Mouse (Mus musculus) left cerebral cortex, postnatal 36 days (tissue): Measurements from ENCODE around the gene Gm28035. TPM values are rescaled to one million over a fixed set of nuclear protein-coding genes. Genes with fewer than 3 reads are reported as not detected.

Experiments
- DNase-seq, 2 experiments: peaks; one replicate each; pipeline ENCODE4 v3.0.0; 2021 to 2022; ENCODE audit warnings: low spot score in 2 of 2, mixed read lengths in 1 of 2
- intact Hi-C: fragments of 180-260 bp; cut with DNase I; formaldehyde crosslinking; loops from one replicate; pipeline ENCODE4 v1.15.1; 2025
- total RNA-seq, 2 experiments: library from RNA; stranded (reverse); gene quantifications; 2 replicates each; pipeline ENCODE4 v1.2.3; 2021

The Gm28035 gene
- total RNA-seq, 2 experiments from 2014 or later = 7.8 to 13.6 TPM

DNA sequence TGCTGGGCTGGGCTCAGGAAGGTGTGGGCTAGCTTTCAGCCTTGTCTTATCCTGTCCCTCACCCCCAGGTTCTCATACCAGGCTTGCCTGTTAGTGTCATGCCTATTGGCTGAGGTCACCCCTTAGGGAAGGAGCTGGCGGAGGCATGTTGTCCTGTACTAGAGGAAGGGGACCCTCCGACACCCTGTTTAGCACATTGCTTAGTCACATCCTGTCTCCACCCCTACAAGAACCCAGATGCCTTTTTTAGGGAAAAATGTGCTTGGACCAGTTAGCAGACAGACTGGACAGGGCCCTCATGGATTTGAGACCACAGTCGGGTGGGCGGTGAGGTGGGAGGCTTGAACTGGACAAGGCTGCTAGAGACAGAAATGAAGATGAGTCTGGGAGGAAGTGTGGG is 18.2 kb downstream of the Gm28035 start:
- DNase-seq = no peak
- intact Hi-C loops = no loop called here

DNA sequence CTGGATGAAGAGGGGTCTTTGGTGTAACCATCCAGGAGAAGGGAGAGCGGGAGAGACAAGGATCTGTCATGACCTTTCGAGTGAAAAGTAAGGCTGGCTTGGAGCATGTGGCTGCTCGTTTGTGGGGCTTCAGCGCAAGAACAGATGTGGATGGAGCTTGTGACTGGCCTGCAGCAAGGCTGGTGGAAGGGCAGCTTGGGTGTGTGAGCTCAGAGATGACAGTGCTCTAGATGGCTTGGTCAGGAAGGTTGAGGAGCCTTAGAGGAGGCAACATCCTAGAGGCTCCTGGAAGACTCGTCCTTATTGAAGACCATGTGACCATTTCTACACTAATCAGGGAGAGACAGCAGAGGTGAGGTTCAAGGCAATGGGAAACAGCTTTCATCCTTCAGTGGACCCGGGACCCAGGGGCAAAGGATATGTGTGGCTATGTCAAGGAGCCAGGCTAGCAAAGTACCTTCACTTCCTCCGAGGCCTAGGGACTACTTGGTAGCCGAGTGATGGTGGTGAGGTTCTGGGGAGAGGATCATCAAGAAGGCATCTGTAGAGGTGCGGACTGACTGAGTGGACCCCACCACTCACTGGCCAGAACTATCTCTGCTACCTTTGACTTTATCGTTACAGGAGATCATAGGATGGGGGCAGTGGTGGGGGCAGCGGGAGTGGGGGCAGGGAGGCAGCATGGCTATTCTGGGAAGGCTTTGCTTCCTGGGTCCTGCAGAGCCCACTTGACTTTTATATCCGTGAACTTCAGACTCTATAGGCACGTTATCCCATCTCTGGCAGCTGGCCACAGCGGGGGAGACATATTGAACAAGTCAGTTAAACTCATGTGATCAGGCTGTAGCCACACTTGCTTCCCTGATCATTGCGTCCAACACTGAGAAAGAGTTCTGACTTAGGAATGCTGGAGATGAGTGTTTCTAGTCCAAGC is 19.0 kb downstream of the Gm28035 start:
- DNase-seq = no peak
- intact Hi-C loops = no loop called here

DNA sequence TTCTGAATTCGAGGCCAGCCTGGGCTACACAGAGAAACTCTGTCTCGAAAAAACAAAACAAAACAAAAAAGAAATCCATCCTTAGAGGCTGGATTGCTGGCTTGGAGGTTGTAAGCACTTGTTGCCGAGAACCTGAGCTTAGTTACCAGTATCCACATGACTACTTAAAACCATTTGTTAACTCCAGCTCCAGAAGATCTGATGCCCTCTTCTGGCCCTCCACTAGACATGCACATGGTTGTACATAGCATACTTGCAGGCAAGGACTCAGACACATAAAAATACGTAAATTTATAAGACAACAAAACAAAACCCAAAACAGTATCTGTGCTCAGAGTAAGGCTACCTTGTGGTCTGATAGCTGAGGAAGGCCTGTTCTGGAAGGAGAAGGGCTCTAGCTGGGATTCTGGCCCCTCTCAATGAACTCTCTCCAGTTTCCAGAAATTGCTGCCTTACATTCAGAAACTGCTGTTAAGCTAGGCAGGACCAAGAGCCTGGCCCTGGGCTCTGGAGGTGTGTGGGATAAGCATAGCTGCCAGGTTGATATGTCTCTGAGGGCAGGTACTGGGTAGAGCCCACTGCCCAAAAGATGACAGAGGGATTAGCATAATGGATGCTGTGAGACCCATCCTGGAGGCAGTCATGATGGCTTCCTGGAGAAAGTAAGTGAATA is 20.8 kb downstream of the Gm28035 start:
- no peak for DNase-seq
- intact Hi-C loops = no loop called here

DNA sequence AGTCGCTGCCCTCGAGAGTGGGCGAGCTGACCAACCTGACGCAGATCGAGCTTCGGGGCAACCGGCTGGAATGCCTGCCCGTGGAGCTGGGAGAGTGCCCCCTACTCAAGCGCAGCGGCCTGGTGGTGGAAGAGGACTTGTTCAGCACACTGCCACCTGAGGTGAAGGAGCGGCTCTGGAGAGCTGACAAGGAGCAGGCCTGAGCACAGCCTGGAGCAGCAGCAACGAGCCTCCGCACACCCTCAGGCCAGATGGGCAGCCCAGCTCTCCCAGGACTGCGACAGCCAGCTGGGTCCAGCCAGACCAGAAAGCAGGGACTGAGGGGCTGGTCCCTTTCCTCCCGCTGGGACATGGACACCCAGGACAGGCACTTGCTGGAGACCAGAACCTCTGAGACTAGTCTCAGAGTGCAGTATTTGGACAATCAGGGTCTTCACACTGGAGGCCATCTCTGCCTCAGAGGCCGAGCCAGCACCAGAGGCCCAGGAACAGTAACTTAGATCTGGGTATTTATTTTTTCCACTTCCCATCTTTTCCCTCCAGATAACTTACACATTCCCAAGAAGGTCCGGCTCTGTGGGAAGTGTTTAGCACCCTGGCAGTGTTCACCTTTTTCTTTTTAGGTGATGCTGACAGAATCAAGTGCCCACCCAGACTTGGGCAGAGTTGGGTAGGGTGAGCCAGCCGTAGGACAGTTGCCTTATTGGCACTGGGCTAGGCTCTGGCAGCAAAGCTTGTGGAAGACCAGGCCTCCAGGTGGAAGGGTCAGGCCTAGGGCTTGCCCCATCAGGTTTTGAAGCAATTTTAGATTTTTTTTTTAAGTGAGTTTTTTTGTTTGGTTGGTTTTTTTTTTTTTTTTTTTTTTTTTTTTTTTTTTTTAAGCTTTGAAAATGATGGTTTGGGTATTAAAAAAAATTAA is 21.8 kb downstream of the Gm28035 start:
- intact Hi-C loops = no loop called here
- no peak for DNase-seq

DNA sequence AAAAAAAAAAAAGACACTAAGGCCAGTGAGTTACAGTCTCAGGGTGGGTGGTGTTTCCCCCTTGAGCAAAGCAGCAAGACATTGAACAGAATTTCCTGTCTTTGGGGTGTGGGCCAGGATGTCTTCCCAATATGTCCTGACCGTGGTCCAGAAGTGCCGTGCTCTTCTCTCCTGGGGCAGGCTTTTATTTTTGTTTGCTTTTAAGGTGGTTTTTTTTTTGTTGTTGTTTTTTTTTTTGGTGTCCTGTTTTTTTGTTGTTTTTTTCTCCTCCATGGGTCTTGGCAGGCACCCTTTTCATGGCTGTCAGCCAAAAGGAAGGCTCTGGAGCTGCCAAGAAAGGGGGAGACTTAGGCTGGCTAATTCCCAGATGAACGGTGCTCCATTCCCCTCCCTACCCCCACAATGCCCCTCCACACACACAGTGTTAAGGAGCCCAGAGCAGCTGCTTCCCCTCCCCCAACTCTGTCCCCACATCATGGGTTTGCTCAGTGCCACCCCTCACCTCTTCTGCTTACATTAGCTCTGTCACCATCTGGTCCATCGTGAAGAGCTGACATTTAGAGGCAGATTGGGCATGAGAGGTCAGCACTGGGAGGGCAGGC is 22.6 kb downstream of the Gm28035 start:
- intact Hi-C loops = no loop called here

DNA sequence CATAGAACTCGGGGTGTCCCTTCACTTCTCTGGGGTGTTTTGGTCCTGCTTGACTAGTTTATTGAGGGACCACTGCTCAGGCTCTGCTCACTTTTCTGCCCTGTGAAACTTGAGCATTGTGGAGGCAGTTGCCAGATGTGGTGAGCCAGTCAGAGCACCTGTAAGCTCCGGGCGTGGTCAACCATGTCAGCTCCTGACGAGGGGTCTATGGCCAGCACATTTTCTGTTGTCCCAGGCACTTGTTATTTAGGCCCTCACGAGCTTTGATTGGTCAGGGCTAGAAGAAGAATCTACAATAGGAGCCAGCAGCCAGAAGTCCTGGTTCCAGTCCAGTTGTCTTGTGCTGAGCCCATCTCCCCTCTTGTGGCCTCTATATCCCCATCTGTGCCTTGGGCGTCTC is 23.4 kb downstream of the Gm28035 start:
- intact Hi-C loops = no loop called here
- DNase-seq = no peak

More for the DNA sequence above, 22.6 kb downstream of the Gm28035 start:
- peak in 1 of 2 experiments; percentile 42 for DNase-seq

DNA sequence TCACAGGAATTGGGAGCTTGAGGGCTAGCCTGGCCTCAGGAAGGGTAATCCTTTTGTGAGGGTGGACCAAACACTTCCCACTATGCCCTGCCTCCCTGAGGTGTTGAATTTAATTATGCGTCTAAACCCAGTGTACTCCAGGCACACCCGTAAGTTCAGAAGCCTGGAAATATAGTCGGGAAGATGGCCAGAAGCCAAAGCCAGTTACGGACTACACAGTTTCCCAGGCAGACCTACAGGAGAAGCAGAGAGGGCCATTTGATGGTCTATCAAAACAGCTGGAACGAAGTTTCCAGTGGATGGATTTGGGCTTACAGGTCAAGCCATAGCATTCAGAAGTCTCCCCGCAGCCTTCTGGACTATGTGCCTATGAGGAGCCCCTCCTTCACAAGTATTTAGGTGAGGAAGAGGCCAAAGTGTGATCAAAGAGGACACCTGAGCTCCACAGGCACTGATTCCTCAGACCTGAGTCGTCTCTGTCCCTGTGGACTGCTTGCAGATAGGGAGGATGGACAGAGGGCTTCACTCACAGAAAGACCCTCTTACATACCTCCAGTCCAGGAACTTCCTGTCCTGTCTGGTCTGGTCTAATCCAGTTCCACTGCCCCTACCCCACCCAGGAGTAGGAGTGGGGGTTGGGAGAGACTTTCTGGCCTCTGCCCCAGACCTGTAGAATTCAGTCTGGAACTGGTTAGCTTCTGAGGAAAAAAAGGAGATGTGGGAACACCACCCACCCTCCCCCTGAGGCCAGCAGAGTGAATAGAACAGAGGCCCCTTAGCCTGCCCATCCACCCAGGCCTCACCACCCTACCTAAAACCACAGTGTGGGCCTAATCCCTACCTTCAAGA is 24.5 kb downstream of the Gm28035 start:
- no peak for DNase-seq
- intact Hi-C loops = no loop called here

DNA sequence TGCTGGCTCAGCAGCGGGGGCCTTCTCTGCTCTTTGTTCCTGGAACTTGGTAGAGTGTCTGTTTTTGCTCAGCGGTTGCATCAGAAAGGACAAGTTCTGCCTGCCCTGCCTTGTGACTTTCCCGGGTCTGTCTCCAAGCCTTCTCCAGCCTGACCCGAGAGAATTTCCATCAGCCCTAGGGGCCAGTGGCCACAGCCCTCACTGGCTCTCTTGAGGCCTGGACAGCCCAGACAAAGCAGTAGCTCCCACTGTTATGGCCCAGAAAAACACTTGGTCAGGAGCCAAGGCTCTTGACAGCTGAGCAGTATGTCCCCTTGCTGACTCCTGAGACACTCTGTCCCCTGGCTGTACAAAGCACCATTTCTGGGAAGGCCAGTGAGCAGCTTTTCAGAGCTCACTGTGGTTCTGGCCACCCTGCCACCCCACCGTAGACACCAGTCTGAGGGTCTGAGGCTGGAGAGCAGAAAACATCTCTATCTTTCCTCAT is 25.4 kb downstream of the Gm28035 start, which contains the start of gene Phyhd1:
Phyhd1 (plus strand) TSS at position 437 of the 487 bp plus-strand sequence.
- peak; percentile 56 to 74 for DNase-seq

DNA sequence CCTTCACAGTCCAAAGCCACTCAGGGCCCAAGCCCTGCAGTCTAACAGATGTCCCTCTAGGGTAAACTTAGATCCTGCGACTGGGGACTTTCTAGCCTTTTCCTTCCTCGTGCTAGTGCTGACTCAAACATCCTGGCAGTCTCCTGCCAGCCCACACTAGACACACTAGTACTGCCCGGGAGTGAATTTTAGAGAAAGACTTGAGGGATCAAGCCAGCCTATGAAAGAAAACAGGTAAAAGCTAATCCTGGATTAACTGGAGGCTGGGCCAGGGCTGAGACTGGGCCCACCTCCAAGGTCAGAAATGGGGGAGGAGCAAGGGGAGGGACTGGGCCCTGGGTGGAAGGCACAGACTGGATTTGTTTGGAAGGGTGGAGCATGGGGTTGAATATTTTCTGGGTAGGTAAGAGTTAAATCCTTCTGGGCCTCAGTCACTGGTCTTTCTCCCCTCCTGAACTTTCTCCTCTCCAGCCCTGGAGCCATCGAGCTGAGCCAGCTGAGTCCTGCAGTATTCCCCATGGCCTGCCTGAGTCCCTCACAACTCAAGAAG is 26.1 kb downstream of the Gm28035 start:
- intact Hi-C loops = no loop called here
- peak in 1 of 2 experiments; percentile 46 for DNase-seq

More for the DNA sequence above, 25.4 kb downstream of the Gm28035 start, which contains the start of gene Phyhd1:
- intact Hi-C loops = no loop called here

DNA sequence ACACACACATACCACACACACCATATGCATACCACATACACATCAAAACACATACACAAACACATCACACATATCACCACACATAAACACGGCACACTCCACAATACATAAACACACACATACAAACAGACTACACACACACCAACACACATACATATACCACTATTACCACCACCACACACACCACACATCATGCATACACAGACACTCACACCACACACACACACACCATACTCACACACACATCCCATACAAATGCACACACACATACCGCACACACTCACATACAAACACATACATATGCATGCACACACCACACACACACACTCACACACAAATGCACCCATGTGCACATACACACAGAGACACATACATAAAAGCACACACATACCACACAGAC is 27.1 kb downstream of the Gm28035 start:
- no peak for DNase-seq
- intact Hi-C loops = no loop called here

DNA sequence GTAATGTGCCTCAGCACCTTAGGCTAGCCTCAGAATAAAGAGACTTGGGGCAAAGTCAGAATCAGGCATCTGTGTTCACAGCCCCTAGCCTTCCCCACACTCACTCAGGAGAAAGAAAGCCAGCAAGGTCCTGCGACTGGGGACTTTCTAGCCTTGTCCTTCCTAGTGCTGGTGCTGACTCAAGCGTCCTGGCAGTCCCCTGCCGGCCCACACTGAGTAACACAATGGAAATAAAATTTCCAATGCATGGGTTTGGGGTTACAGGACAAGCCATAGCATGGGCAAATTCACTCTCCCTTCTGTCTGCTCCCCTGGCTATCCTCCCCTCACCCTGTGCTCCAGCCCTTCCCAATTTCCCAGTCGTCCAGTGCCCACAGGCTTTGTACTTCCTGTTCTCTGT is 28.0 kb downstream of the Gm28035 start:
- no peak for DNase-seq
- intact Hi-C loops = loop anchor here (2.0 kb wide), 1 partner anchor 32 kb away; the partner anchor contains the start of gene Lrrc8a

DNA sequence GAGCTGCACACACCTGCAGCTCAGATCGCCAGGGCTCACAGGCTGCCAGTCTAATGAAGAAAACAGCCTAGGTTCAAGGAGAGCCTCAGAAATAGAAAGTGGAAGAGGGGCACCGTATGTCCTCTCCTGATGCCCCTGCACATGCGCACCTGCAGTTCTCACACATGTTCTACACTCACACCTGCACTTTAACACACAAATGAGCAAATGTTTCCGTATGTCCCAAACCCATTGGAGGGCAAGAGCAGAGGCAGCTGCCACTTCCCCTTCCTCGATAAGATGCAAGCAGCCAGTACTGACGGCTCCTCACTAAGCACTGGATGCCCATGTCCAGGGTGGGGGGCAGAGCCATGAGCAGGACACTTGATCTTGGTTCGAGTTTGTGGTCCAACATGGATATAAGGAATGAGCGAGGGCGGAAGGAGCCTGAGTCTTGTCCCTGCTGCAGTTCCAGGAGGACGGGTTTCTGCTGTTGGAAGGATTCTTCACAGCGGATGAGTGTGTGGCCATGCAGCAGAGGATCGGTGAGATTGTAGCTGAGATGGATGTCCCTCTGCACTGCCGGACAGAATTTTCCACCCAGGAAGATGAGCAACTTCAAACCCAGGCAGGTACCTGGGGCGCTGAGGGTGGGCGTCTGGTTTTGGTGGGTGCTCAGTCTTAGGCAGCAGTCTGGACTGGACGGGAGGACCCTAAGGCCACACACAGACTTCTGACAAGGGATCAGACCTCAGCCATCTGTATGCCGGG is 29.0 kb downstream of the Gm28035 start:
- intact Hi-C loops = loop anchor here (2.0 kb wide), 1 partner anchor 33 kb away; the partner anchor contains the start of gene Lrrc8a

DNA sequence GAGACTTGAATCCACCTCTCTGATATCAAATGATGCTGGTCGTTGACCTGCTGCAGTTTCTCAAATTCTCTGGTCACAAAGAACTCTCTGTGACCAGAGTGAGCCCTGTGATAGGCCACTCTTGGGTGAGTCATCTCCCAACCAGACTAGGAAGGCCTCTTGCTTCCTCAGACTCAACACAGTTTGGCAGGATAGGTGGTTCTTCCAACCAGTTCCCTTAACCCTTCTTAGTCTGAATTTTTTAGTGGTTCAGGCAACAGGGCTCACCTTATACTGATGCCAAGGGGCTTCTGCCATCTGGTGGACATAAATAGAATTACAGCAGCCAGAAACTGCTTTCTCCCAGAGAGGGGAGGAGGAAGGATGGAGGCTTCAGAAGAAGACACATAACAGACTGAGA is 29.8 kb downstream of the Gm28035 start:
- DNase-seq = peak; percentile 62 to 65
- intact Hi-C loops = no loop called here

More for the DNA sequence above, 29.0 kb downstream of the Gm28035 start:
- no peak for DNase-seq

DNA sequence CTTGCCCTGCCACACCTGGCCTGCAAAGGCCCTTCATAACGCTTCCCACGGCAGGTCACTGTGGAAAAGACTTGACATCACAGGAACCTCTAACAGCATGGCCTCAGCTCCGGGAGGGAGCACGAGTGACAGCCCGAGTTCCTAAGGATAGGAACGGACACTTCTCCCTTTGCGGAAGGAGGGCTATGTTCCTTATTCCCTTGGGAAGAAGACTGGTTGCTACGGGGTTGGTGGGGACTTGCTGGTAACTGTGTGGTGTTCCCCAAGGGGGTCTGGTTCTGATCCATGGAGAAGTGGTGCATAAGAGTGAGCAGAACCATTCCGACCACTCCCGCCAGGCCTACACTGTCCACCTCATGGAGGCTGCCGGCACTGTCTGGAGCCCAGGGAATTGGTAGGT is 40.4 kb downstream of the Gm28035 start, which contains the start of gene Gm28038:
Gm28038 (plus strand) TSS at position 301 of the 400 bp plus-strand sequence.
- intact Hi-C loops = no loop called here
- no peak for DNase-seq

DNA sequence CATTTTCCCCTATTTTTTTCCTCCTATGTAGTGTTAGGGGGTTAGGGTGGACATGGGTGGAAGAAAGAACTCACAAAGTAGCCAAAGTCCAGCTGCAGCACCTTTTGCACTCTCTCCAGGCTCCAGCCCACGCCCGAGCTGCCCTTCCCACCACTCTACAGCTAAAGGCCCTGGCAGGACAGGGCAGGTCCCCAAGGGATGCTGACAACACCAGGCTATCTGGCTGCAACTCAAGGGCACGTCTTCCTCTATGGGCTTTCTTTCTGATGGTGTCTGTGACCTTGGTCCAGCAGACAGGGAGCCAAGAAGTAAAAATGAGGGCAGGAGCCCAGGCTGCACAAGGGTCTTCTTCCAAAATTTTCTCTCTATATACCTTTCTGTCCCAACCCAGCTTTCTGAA is 41.3 kb downstream of the Gm28035 start:
- DNase-seq = no peak
- intact Hi-C loops = no loop called here

DNA sequence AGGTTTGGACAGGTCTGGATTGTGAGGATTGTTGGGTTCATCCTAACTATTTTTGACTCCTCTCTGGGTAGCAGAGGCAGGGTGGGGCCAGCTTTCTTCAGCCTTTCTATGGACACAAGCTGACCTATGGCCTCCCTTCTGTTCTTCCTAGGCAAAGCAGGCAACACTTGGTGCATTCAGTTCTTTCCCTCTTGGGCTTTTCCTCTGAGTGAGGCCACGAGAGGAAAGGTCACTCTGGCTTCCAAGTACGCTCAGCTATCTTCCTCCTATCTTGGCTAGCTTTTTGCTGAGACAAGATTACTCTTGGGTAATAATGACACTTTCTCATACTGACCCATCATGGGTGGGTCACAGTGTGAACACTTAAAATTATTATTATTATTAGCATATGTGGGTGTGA is 42.8 kb downstream of the Gm28035 start:
- no peak for DNase-seq
- intact Hi-C loops = no loop called here

DNA sequence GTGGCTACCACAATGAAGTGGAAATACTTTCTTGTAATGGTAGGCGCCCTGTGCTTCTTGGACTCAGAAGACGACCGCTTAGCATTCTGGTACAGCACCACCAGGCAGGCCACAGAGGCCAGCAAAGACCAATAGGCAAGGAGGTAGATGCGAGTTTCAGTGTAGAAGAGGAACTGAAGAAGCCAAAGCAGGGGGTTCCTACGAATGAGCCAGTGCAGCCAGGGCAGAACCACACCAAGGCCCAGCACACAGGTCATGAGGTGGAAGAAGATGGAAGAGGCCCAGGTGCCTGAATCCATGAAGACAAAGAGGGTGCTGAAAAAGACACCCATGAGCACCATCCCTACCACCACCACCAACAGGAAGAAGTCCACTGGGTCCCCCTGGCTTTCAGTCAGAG is 44.6 kb downstream of the Gm28035 start:
- intact Hi-C loops = no loop called here

More for the DNA sequence above, 44.6 kb downstream of the Gm28035 start:
- no peak for DNase-seq
